Mouse (Mus musculus) lung, postnatal 0 days (tissue): ENCODE data around the gene Dcps.

ENCODE experiments used
- CTCF ChIP-seq: IDR thresholded peaks from 2 replicates; pipeline ENCODE4 v1.5.1; 2016; ENCODE audit warnings: antibody characterized with exemption, mild to moderate bottlenecking
- EP300 ChIP-seq: IDR thresholded peaks from 2 replicates; pipeline ENCODE4 v1.6.1; 2016; ENCODE audit warnings: antibody characterized with exemption, mild to moderate bottlenecking, control low read depth

DNA sequence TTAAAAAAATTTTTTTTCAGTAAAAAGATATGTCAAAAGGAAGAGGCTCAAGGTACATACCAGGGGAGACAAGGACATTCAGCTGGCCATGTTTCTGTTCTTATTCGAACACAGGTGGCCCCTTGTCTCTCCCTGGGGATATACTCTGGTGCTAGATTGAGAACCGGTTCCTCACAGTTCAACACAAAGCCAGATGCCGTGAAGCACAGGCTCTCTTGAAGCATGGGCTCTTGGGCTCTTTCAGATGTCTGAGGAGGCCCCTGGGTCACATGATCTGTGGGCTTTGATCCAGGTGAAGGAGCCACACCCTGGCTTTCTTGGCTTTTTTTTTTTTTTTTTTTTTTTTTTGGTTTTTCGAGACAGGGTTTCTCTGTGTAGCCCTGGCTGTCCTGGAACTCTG, 10.6 kb upstream of the Dcps start:
- TF ChIP-seq CTCF: no peak
- TF ChIP-seq EP300: no peak
